Mouse (Mus musculus) heart, adult 2 months (tissue): ENCODE measurements at regions not wholly inside any gene's neighbourhood (a gene's known extent, or its start where the extent isn't known, plus 50 kb on each side); places are given as distances from the start of the nearest gene placed in this dataset.

Experiments
- CTCF ChIP-seq: fragments of 200-600 bp; IDR thresholded peaks from 2 replicates; pipeline ENCODE4 v1.8.1; 2022; ENCODE audit warnings: antibody characterized with exemption, mild to moderate bottlenecking, moderate library complexity
- EP300 ChIP-seq: fragments of 200-500 bp; IDR thresholded peaks from 2 replicates; pipeline ENCODE4 v1.6.1; 2011; ENCODE audit warnings: low read depth, low read length, control low read depth; ENCODE audit not compliant: insufficient read depth
- POLR2A ChIP-seq: fragments of 200-500 bp; IDR thresholded peaks from 2 replicates; pipeline ENCODE4 v1.6.1; 2011; ENCODE audit warnings: mild to moderate bottlenecking, low read depth, low read length, control low read depth; ENCODE audit not compliant: insufficient read depth

DNA sequence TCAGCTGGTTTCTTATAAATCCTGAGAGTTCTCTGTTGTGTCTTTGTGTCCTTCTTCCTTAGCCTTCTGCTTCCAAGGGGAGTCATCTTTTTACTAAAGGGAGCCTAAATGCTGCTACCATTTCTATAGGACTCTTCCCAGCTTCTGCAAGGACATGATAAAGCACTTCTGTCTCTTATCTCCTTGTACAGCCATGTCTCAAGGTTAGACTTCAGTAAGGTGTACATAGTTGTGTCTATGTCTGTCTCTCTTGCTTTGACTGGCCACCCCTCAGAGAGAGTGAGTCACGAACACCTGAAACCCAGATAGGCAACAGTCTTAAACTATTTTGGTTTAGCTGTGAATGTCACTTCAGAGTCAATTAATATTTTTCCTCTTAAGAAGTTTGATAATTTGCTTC lies 353.0 kb downstream of the Btg1 start:
- TF ChIP-seq CTCF (no peak), POLR2A (no peak), EP300 (no peak)
